Mouse (Mus musculus) brain, embryonic 14.5 days (tissue): ENCODE measurements around the gene Ggact.

Experiments used
- CTCF ChIP-seq: fragments of 200-500 bp; IDR thresholded peaks from 2 replicates; pipeline ENCODE4 v1.5.1; 2012; ENCODE audit warnings: inconsistent platforms, mild to moderate bottlenecking, moderate library complexity, borderline replicate concordance; ENCODE audit not compliant: insufficient read depth, insufficient read length; ENCODE audit errors: extremely low read depth
- POLR2A ChIP-seq: fragments of 200-500 bp; IDR thresholded peaks from 2 replicates; pipeline ENCODE4 v1.6.1; 2012; ENCODE audit warnings: mild to moderate bottlenecking, inconsistent platforms, borderline replicate concordance; ENCODE audit not compliant: poor library complexity, insufficient read depth, insufficient read length, severe bottlenecking; ENCODE audit errors: extremely low read depth

- no peak for TF ChIP-seq CTCF
- TF ChIP-seq POLR2A: no peak
Measured at GRCm38 (mm10) chr14:122885893-122886292, 27.7 kb downstream of the Ggact start.
